Mouse (Mus musculus) forebrain, embryonic 11.5 days (tissue): ENCODE measurements around the gene 2410015M20Rik. TPM values are rescaled to one million over a fixed set of nuclear protein-coding genes. Genes with fewer than 3 reads are reported as not detected.
A peak's percentile ranks its signal among the peaks of the same experiment; 100 is the strongest.

Experiments used
- ATAC-seq: fragments of 200-750 bp; cut with Nextera tagmentation; replicated peaks from 2 replicates; pipeline ENCODE4 v1.8.0; 2017; ENCODE audit warnings: moderate TSS enrichment; ENCODE audit not compliant: low FRiP score
- DNase-seq: peaks from one replicate; pipeline ENCODE4 v3.0.0-alpha.2; 2017; ENCODE audit warnings: low spot score
- H3K27ac ChIP-seq: fragments of 300-500 bp; sonication (generic); 2 replicates; pipeline ENCODE4 v1.5.1; 2014; ENCODE audit warnings: low read depth, low read length
- H3K27me3 ChIP-seq: fragments of 300-500 bp; sonication (generic); 2 replicates; pipeline ENCODE4 v1.6.1; 2014; ENCODE audit warnings: mild to moderate bottlenecking, low read length, mixed read lengths; ENCODE audit not compliant: control insufficient read depth, insufficient read depth
- H3K36me3 ChIP-seq: fragments of 300-500 bp; sonication (generic); 2 replicates; pipeline ENCODE4 v1.6.1; 2014; ENCODE audit warnings: mild to moderate bottlenecking, low read length, moderate library complexity, mixed read lengths; ENCODE audit not compliant: control insufficient read depth, insufficient read depth
- H3K4me1 ChIP-seq: fragments of 300-500 bp; sonication (generic); replicated peaks from 2 replicates; pipeline ENCODE4 v1.6.1; 2014; ENCODE audit warnings: low read length, mixed read lengths; ENCODE audit not compliant: control insufficient read depth, insufficient read depth
- H3K4me2 ChIP-seq: fragments of 300-500 bp; sonication (generic); 2 replicates; pipeline ENCODE4 v1.6.1; 2014; ENCODE audit warnings: low read depth, mild to moderate bottlenecking, low read length, moderate library complexity, mixed read lengths; ENCODE audit not compliant: severe bottlenecking
- H3K4me3 ChIP-seq: fragments of 300-500 bp; sonication (generic); 2 replicates; pipeline ENCODE4 v1.5.1; 2014; ENCODE audit warnings: low read depth, low read length
- H3K9ac ChIP-seq: fragments of 300-500 bp; sonication (generic); 2 replicates; pipeline ENCODE4 v1.6.1; 2014; ENCODE audit warnings: low read length
- H3K9me3 ChIP-seq: fragments of 300-500 bp; sonication (generic); 2 replicates; pipeline ENCODE4 v1.6.1; 2016; ENCODE audit warnings: low read length, mixed read lengths; ENCODE audit not compliant: control insufficient read depth
- WGBS: fragments of 180-500 bp; shearing (Covaris S2); extraction: QIAGEN DNeasy Blood & Tissue Kit; methylation state at CpG from one replicate; pipeline ENCODE4 v1.1.7; 2014; 5-methylcytosine and 5-hydroxymethylcytosine counted together
- polyA plus RNA-seq: library from polyadenylated mRNA; unstranded; fragments of >200 nt; fragmentation: Nextera tagmentation; extraction: Ambion mirVana; gene quantifications from 2 replicates; pipeline ENCODE4 v1.2.1, GENCODE M21; 2014

2410015M20Rik gene
- polyA plus RNA-seq, 1 experiment from 2014 or later = 171 TPM

- ATAC-seq = no peak
- WGBS = 90% methylated on average over 4 of the region's 4 CpGs
- Histone ChIP-seq H3K9ac (no peak overlapping the region), H3K9me3 (no peaks in the 10 kb centered on the region), H3K27ac (no peak overlapping the region), H3K4me3 (no peak overlapping the region), H3K36me3 (peaks cover 47% of the 10 kb centered on the region), H3K4me2 (no peak overlapping the region), H3K27me3 (no peaks in the 10 kb centered on the region), H3K4me1 (no peaks in the 10 kb centered on the region)
- DNase-seq = no peak
Measured at GRCm38 (mm10) chr17:56567370-56567769, 42.2 kb downstream of the 2410015M20Rik start.

- Histone ChIP-seq H3K27ac (no peak overlapping the region), H3K9me3 (no peaks in the 10 kb centered on the region), H3K36me3 (peaks cover 50% of the 10 kb centered on the region), H3K4me1 (no peaks in the 10 kb centered on the region), H3K4me3 (no peak overlapping the region), H3K4me2 (no peak overlapping the region), H3K9ac (no peak overlapping the region), H3K27me3 (no peaks in the 10 kb centered on the region)
- 92% methylated on average over 5 of the region's 5 CpGs for WGBS
- ATAC-seq = no peak
- no peak for DNase-seq
Measured at GRCm38 (mm10) chr17:56566918-56567317, 42.7 kb downstream of the 2410015M20Rik start.

GRCm38 (mm10) chr17:56566293-56566692 is 43.3 kb downstream of the 2410015M20Rik start:
- no peak for ATAC-seq
- Histone ChIP-seq H3K36me3 (peaks cover 52% of the 10 kb centered on the region), H3K9me3 (no peaks in the 10 kb centered on the region), H3K27ac (no peak overlapping the region), H3K4me3 (no peak overlapping the region), H3K4me1 (no peaks in the 10 kb centered on the region), H3K9ac (no peak overlapping the region), H3K27me3 (no peaks in the 10 kb centered on the region), H3K4me2 (no peak overlapping the region)
- no peak for DNase-seq
- WGBS = 95% methylated on average over 29 of the region's 29 CpGs

- no peak for DNase-seq
- H3K9ac ChIP-seq = no peak overlapping the region
- no peak for ATAC-seq
- peaks cover 40% of the 10 kb centered on the region for H3K36me3 ChIP-seq
- no peaks in the 10 kb centered on the region for H3K4me1 ChIP-seq
- no peaks in the 10 kb centered on the region for H3K9me3 ChIP-seq
- no peaks in the 10 kb centered on the region for H3K27me3 ChIP-seq
- no peak overlapping the region for H3K4me3 ChIP-seq
- 88% methylated on average over 2 of the region's 2 CpGs for WGBS
- H3K27ac ChIP-seq = no peak overlapping the region
- no peak overlapping the region for H3K4me2 ChIP-seq
Measured at GRCm38 (mm10) chr17:56561866-56562265, 47.7 kb downstream of the 2410015M20Rik start.

GRCm38 (mm10) chr17:56560131-56560530 is 49.4 kb downstream of the 2410015M20Rik start:
- H3K36me3 ChIP-seq = peaks cover 27% of the 10 kb centered on the region
- no peaks in the 10 kb centered on the region for H3K4me1 ChIP-seq
- H3K4me3 ChIP-seq = no peak overlapping the region
- H3K4me2 ChIP-seq = no peak overlapping the region
- no peaks in the 10 kb centered on the region for H3K9me3 ChIP-seq
- no peak for DNase-seq
- H3K27ac ChIP-seq = no peak overlapping the region
- no peak for ATAC-seq
- WGBS = 65% methylated on average over 1 of the region's 1 CpGs
- no peaks in the 10 kb centered on the region for H3K27me3 ChIP-seq
- no peak overlapping the region for H3K9ac ChIP-seq

- Histone ChIP-seq H3K4me1 (no peaks in the 10 kb centered on the region), H3K4me3 (no peak overlapping the region), H3K27ac (no peak overlapping the region), H3K4me2 (no peak overlapping the region), H3K9me3 (no peaks in the 10 kb centered on the region), H3K9ac (no peak overlapping the region), H3K36me3 (peaks cover 19% of the 10 kb centered on the region; the same call in 1 of the 2 replicates), H3K27me3 (no peaks in the 10 kb centered on the region)
- DNase-seq (no peak), ATAC-seq (no peak)
- WGBS = 82% methylated on average over 3 of the region's 3 CpGs
Measured at GRCm38 (mm10) chr17:56559386-56559785, 50.2 kb downstream of the 2410015M20Rik start.

- DNase-seq = peak; percentile 85
- no peak overlapping the region for H3K27ac ChIP-seq
- H3K9me3 ChIP-seq = no peaks in the 10 kb centered on the region
- H3K4me3 ChIP-seq = no peak overlapping the region
- peaks cover 11% of the 10 kb centered on the region; the same call in 1 of the 2 replicates for H3K36me3 ChIP-seq
- H3K4me1 ChIP-seq = no peaks in the 10 kb centered on the region
- ATAC-seq = peak; percentile 74
- H3K27me3 ChIP-seq = no peaks in the 10 kb centered on the region
- no peak overlapping the region for H3K4me2 ChIP-seq
- no peak overlapping the region for H3K9ac ChIP-seq
- WGBS = 30% methylated on average over 3 of the region's 3 CpGs
Measured at GRCm38 (mm10) chr17:56558448-56558847, 51.1 kb downstream of the 2410015M20Rik start.

Other genes with a start within 250 kb of the 2410015M20Rik start
- 210 and 218 TPM in 2 replicates for gene Ptprs, start 133.3 kb downstream of the 2410015M20Rik start, polyA plus RNA-seq
- gene Znrf4, start 97.3 kb downstream of the 2410015M20Rik start, polyA plus RNA-seq = not detected in 2 replicates
- gene Gm20219, start 55.4 kb downstream of the 2410015M20Rik start, polyA plus RNA-seq = 1.1 and 1.3 TPM in 2 replicates
- gene Safb2, start 25.2 kb downstream of the 2410015M20Rik start, polyA plus RNA-seq = 74.7 and 75.0 TPM in 2 replicates
- 145 and 154 TPM in 2 replicates for gene Safb, start 24.9 kb downstream of the 2410015M20Rik start, polyA plus RNA-seq
- gene Rpl36, start 3.6 kb upstream of the 2410015M20Rik start, polyA plus RNA-seq = 1,269 and 1,280 TPM in 2 replicates
- gene Lonp1, start 17.1 kb upstream of the 2410015M20Rik start, polyA plus RNA-seq = 66.6 and 68.8 TPM in 2 replicates
- 0.51 TPM in 2 replicates for gene Catsperd, start 18.4 kb upstream of the 2410015M20Rik start, polyA plus RNA-seq
- 132 and 139 TPM in 2 replicates for gene Ranbp3, start 63.5 kb upstream of the 2410015M20Rik start, polyA plus RNA-seq
- gene Ndufa11, start 108.0 kb upstream of the 2410015M20Rik start, polyA plus RNA-seq = 292 and 332 TPM in 2 replicates
- 14.1 and 21.4 TPM in 2 replicates for gene Vmac, start 108.3 kb upstream of the 2410015M20Rik start, polyA plus RNA-seq
- 5.0 and 5.5 TPM in 2 replicates for gene Nrtn, start 147.8 kb upstream of the 2410015M20Rik start, polyA plus RNA-seq
- 40.4 and 43.1 TPM in 2 replicates for gene Dus3l, start 155.0 kb upstream of the 2410015M20Rik start, polyA plus RNA-seq
- gene Prr22, start 160.5 kb upstream of the 2410015M20Rik start, polyA plus RNA-seq = 1.3 and 1.8 TPM in 2 replicates
- 10.9 and 11.1 TPM in 2 replicates for gene Rfx2, start 221.2 kb upstream of the 2410015M20Rik start, polyA plus RNA-seq